ENCODE assay signal across 9 mouse cellular contexts in genomic region chr7:112473649-112474435, GRCm38 (mm10). TPM values are rescaled to one million over a fixed set of nuclear protein-coding genes. Genes with fewer than 3 reads are reported as not detected.
DNase-seq lines count a peak whose midpoint lies in the region; ATAC-seq lines count a peak whose summit lies in the region.
"Had no signal": no experiment of that assay in that cellular context is flagged by ENCODE, and none has a peak within 500 bp of the region (broad histone marks: within the 10 kb centered on the region; RNA-seq: fewer than 3 reads in every experiment).

No protein-coding gene starts in this region.

- H3K9me3 ChIP-seq in lung, embryonic 15.5 days: no peaks in the 10 kb centered on the region
- H3K9me3 ChIP-seq in kidney, embryonic 14.5 days (ENCODE audit: control insufficient read depth, low read length): no peaks in the 10 kb centered on the region

- H3K36me3 ChIP-seq in lung, embryonic 15.5 days: no peaks in the 10 kb centered on the region
- no peaks in the 10 kb centered on the region for H3K36me3 ChIP-seq in kidney, embryonic 14.5 days (ENCODE audit: control insufficient read depth, insufficient read depth, low read length)

- no peak overlapping the region for H3K4me2 ChIP-seq in lung, embryonic 15.5 days
- H3K4me2 ChIP-seq in kidney, embryonic 14.5 days (replicated peaks; ENCODE audit: low read depth, low read length): no peak overlapping the region

- H3K27me3 ChIP-seq in lung, embryonic 15.5 days: no peaks in the 10 kb centered on the region
- no peaks in the 10 kb centered on the region for H3K27me3 ChIP-seq in kidney, embryonic 14.5 days (ENCODE audit: control insufficient read depth, insufficient read depth, low read length)

- 22% methylated on average over 14 of the region's 14 CpGs for WGBS in lung, embryonic 15.5 days
- 24% methylated on average over 14 of the region's 14 CpGs for WGBS in kidney, embryonic 14.5 days

- H3K27ac ChIP-seq in lung, embryonic 15.5 days: peak overlapping the region; percentile 43; the same call in 1 of the 2 replicates
- H3K27ac ChIP-seq in kidney, embryonic 14.5 days (ENCODE audit: low read depth, low read length): peak overlapping the region; percentile 45; the same call in 1 of the 2 replicates

- H3K9ac ChIP-seq in lung, embryonic 15.5 days: no peak overlapping the region
- no peak overlapping the region for H3K9ac ChIP-seq in kidney, embryonic 14.5 days (ENCODE audit: low read depth, low read length)

- H3K4me3 ChIP-seq in lung, embryonic 15.5 days: no peak overlapping the region
- no peak overlapping the region for H3K4me3 ChIP-seq in kidney, embryonic 14.5 days (ENCODE audit: low read length)

- H3K4me1 ChIP-seq in lung, embryonic 15.5 days: peaks cover 43% of the 10 kb centered on the region
- H3K4me1 ChIP-seq in kidney, embryonic 14.5 days (ENCODE audit: control insufficient read depth, insufficient read depth, low read length): peaks cover 18% of the 10 kb centered on the region

- DNase-seq in adrenal gland, adult (ENCODE audit: inconsistent age in 2 of 2, low spot score in 1 of 2): peak; percentile 41 to 82
- no peak for DNase-seq in adrenal gland, postnatal 4 days (ENCODE audit: low spot score in 2 of 2)
- no peak for DNase-seq in lung, postnatal 4 days
- DNase-seq in retina, postnatal 1 day: peak; percentile 56
- no peak for DNase-seq in frontal cortex, postnatal 36 days (ENCODE audit: low spot score in 2 of 2)
- no peak for DNase-seq in cerebellum, adult 9-10 months

- ATAC-seq in lung, embryonic 15.5 days (ENCODE audit: borderline replicate concordance, extremely low read depth, low FRiP score, low TSS enrichment): no peak
- ATAC-seq in kidney, embryonic 14.5 days (ENCODE audit: low FRiP score, low TSS enrichment): peak; percentile 36; the same call in 1 of the 2 replicates

RNA-seq across cellular contexts. Expression of gene Parva, which starts 46.5 kb away (rescaled TPM):
- 100 to 1,000 TPM; 106 to 136 TPM for total RNA-seq in adrenal gland, postnatal 4 days (2021)
- polyA plus RNA-seq in lung, embryonic 15.5 days (2015; fragmentation: Nextera tagmentation; extraction: Ambion mirVana): 109 TPM in 2 replicates
- 53.4 and 92.8 TPM in 2 replicates for polyA plus RNA-seq in kidney, embryonic 14.5 days (2014; fragmentation: Nextera tagmentation; extraction: Ambion mirVana)
- total RNA-seq: neutrophil, adult 5-6 weeks had no signal

Comparison
In these comparisons a context has a peak if more than half of its experiments do, and no peak if none do; other contexts are left out.
1. DNase-seq: peak in adrenal gland, adult (2 of 2) and retina, postnatal 1 day (single experiment); none in adrenal gland, postnatal 4 days (0 of 2), lung, postnatal 4 days (0 of 2), frontal cortex, postnatal 36 days (0 of 2) and cerebellum, adult 9-10 months (single experiment).